Mouse (Mus musculus): ENCODE results near the gene Lamb3.

The Lamb3 gene

DNA sequence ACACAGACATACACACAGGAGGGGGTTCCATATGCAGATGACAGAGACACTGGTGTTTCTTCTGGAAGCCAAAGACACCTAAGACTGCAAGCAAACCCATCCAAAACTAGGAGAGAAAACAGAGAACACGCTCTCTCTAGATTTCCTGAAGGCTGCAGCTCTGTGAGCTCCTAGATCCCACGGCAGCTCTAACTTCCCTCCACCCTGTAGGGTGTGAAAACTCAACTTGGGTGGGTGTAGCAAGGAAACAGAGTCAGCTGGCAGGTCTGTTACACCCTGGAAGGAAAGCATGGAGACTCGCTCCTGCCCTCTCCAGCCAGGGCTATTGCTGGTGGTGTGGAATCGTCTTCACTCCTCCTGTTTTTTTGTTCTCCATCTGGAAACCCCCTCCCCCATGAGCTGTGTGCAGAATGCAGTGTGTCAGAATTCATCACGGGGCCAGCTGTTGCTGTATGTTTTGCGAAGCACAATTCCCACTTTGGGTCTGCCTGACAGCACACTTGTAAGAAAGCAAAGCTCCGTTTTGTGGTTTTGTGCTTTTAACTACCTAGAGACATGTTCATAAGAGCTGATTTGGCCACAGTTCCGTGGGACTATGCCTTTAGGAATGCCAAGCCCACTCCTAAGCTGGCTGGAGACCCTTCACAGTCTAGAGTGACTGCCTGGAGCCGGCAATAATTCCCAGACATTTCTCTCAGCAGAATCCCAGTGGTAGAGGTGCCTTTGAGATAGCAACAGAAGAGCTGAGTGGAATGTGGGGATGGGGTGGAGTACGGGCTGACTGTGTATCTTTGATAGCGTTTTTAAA, 174.3 kb downstream of the Lamb3 start:
- no peak for DNase-seq (ENCODE audit: low read depth, low spot score)

DNA sequence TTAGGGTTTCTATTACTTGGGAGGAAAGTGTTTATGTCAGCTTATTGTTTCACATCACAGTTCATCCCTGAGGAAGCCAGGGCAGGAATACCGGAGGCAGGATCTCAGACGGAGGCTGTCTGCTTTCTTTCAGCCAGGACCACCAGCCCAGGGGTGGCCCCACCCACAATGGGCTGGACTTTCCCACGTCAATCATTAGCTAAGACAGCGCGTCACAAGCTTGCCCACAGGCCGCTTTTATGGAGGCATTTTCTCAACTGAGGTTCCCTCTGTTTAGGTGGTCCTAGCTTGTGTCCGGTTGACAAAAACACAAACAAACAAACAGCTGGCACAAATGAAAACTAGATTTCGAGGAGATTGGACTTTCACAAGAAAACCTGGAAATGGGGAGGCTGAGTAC, 174.9 kb downstream of the Lamb3 start:
- peak; percentile 74 for DNase-seq (ENCODE audit: low read depth, low spot score)

DNA sequence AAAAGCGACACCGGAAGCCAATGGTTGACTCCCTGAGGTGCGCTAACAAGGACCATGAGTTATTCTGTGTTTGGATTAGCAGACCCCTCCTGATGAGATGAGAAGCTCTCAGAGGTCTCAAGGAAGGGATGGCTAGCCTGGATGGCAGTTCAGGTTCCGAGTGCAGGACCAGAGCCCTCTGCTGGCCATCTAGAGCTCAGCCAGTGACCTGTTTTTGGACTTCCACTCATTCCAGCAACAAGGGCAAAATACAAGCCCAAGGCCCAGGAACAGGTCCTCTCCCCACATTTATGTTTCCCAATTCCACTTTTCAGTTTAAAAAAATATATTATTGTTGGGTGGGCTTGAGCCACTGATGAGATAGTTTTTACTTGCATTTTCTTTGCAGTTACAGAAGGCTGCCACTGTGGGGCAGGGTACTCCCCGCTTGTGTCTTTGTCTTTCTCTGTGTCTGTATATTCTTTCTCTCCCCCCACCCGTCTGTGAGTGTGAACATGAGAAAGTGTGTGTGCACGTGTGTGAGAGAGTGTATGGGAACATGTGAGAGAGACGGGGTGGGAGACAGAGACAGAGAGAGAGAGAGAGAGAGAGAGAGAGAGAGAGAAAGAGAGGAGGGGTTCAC, 175.5 kb downstream of the Lamb3 start:
- DNase-seq (ENCODE audit: low read depth, low spot score): peak; percentile 63

DNA sequence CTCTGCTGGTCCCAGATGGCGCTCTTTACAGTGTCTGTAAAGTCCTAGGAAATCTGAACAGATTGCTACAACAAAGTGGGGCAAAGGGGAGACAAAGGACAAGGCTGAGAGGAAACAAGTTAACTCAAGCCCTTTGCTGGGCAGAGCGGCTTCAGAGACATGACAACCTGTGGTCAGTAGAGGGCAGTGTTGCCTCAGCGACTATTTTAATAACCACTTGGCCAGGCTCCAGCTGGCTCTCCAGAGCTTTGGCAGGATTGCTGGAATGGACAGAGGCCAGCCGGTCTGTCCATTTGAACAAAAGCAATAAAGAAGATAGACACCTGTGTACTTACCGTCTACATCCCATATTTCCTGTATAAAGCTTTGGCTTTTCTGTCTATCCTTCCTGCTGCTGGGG, 178.6 kb downstream of the Lamb3 start:
- DNase-seq (ENCODE audit: low read depth, low spot score): peak; percentile 46

DNA sequence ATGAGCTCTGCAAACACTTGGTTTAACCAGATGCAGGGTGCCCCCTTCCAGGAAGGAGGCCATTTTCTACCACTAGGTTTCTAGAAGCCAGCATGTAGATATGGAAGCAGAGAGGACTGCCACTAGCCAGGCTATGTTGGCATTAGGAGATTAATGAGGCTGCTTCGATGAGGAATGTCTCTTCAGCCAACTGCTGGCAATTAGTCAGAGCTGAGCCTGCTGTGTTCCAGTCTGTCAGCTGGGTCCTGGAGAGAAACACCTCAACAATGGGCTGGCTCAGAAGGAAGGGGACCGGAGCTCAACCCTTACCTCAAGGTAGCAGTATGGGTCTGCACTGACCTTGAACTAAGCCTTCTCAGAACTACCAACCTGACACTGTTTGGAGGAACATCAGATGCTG, 179.7 kb downstream of the Lamb3 start:
- no peak for DNase-seq (ENCODE audit: low read depth, low spot score)

DNA sequence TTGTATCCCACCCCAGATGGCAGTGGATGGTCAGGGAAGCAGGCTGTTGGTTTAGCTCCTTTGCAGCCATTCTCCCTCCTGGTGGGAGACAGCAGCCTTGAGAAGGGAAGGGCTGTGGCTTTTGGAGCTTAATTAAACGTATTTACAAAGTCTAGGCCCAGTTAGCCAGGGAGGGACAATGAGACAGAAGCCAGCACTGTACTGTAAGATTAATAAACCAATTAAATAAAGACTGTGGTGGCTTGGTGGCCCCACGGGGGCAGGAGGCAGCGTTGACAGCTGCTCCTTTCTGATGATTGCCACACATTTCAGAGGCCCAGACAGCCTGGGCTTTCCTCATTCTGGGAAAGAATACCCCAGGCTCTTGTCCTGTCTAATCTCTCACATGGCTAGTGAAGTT, 182.0 kb downstream of the Lamb3 start:
- DNase-seq (ENCODE audit: low read depth, low spot score): no peak

DNA sequence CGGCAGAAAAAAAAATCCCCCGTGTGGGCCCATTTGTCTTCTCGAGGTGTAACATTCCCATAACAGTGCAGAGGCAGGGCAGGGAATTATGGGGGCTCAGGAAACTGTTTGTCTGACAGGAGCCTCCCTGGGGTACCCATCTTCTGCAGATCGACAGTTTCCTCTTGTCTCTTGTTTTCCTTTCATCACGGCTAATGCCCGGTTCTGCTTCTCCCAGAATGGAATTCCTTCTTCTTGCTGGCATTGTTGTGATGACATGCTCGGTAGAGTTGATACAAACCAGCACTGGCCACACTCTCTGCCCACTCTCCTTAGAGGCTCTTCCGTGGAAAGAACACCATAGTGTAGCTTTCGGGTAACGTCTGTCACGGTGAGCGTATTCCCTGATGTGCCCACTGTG, 182.5 kb downstream of the Lamb3 start:
- DNase-seq (ENCODE audit: low read depth, low spot score): no peak

DNA sequence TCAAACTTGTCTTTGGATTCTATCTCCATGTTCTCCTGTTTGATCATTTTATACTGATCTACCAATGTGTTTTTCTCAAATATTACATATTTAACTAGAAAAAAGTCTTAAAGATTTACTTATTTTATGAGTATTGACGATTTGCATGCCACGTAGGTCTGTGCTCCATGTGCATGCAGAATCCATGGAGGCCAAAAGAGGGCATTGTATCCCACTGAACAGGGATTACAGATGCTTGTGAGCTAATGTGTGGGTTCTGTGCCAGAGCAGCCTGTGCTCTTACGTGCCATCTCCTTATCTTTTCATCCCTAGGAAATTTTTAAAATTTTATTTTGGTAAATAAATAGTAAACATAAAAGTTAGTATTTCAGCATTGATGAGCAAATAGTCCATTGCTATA, 184.8 kb downstream of the Lamb3 start:
- DNase-seq (ENCODE audit: low read depth, low spot score): no peak

All from R1 (cell line).